Mouse (Mus musculus) liver, embryonic 14.5 days (tissue): ENCODE results near the gene Zfp354c.

Experiments used
- CTCF ChIP-seq: IDR thresholded peaks from 2 replicates; pipeline ENCODE4 v1.5.1; 2016; ENCODE audit warnings: antibody characterized with exemption, low read depth, control low read depth
- EP300 ChIP-seq: IDR thresholded peaks from 2 replicates; pipeline ENCODE4 v1.6.1; 2016; ENCODE audit warnings: antibody characterized with exemption, low read depth

DNA sequence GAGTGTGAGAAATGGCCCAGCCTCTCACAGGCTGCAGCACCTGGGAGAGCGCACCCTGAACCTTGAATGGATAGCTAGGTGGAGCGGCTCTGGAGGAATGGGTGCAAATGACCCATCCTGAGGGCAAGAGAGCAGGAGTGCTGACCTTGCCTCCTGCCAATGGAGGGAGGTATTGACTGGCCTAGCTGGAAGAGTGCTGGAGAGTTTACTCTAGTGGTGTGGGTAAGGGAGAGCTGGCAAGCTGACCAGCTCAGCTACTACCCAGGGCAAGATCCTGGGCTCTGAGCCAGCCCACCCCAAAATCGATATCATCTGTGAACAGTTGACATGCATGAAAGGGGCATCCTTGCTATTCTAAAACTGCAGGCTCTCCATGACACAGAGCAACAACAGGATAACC is 18.4 kb upstream of the Zfp354c start:
- TF ChIP-seq CTCF (no peak), EP300 (no peak)
